Mouse (Mus musculus) cerebral cortex, adult 2 months (tissue): Measurements from ENCODE around the gene Fcnb.

Source experiments
- WGBS: fragments of 180-500 bp; shearing (Covaris S2); methylation state at CpG from one replicate; pipeline ENCODE4 v1.1.7; 2018; 5-methylcytosine and 5-hydroxymethylcytosine counted together

Fcnb gene

DNA sequence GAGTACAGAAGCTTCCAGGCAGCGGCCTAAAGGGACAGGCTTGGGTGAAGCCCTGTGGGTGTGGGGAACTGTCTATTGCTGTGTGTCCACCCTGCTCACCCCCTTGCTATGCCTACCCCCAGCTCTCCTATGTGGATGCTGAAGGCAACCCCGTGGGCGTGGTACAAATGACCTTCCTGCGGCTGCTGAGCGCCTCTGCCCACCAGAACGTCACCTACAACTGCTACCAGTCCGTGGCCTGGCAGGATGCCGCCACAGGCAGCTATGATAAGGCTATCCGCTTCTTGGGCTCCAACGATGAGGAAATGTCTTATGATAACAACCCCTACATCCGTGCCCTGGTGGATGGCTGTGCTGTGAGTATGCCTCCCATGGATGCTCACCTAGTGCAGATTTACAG, 52.2 kb downstream of the Fcnb start:
- WGBS: 92% methylated on average over 11 of the region's 11 CpGs

DNA sequence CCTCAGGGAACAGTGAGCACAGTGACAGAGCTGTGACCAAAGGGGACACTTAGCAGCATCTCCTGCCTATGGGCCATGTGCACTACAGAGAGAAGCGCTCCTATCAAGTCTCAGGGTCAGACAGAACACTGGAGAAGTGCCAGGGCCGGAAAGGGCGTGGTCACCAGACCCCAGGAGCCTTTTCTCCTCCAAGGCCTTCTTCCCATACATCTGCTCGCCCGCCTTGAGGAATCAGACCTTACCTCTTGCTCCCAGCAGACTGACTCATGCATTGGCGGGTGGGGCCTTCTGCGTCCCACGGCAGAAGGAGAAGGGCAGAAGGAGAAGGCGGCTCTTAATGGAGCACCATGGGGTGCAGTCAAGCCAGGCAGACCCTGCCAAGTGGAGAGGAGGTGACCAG, 52.8 kb downstream of the Fcnb start:
- 71% methylated on average over 9 of the region's 9 CpGs for WGBS
